Mouse (Mus musculus) midbrain, postnatal 0 days (tissue): ENCODE measurements around the gene Chd1l. TPM values are rescaled to one million over a fixed set of nuclear protein-coding genes. Genes with fewer than 3 reads are reported as not detected.

Experiments
- ATAC-seq: fragments of 200-750 bp; cut with Nextera tagmentation; 2 replicates; pipeline ENCODE4 v1.8.0; 2017; ENCODE audit warnings: moderate number of reproducible peaks, mild to moderate bottlenecking, moderate TSS enrichment, moderate library complexity; ENCODE audit not compliant: low FRiP score
- DNase-seq: peaks from one replicate; pipeline ENCODE4 v3.0.0-alpha.2; 2015; ENCODE audit warnings: low spot score
- H3K27ac ChIP-seq: fragments of 300-500 bp; sonication (generic); 2 replicates; pipeline ENCODE4 v1.5.1; 2014; ENCODE audit warnings: low read depth, mild to moderate bottlenecking, low read length, mixed read lengths
- H3K27me3 ChIP-seq: fragments of 300-500 bp; sonication (generic); 2 replicates; pipeline ENCODE4 v1.6.1; 2014; ENCODE audit warnings: low read length, control low read depth, mixed read lengths; ENCODE audit not compliant: insufficient read depth
- H3K36me3 ChIP-seq: fragments of 300-500 bp; sonication (generic); 2 replicates; pipeline ENCODE4 v1.6.1; 2014; ENCODE audit warnings: low read length, control low read depth, mixed read lengths; ENCODE audit not compliant: insufficient read depth
- H3K4me1 ChIP-seq: fragments of 300-500 bp; sonication (generic); 2 replicates; pipeline ENCODE4 v1.6.1; 2014; ENCODE audit warnings: mild to moderate bottlenecking, control low read depth, antibody characterized with exemption, low read length, mixed read lengths; ENCODE audit not compliant: insufficient read depth
- H3K4me2 ChIP-seq: fragments of 300-500 bp; sonication (generic); 2 replicates; pipeline ENCODE4 v1.6.1; 2014; ENCODE audit warnings: low read depth, mild to moderate bottlenecking, low read length, mixed read lengths; ENCODE audit not compliant: poor library complexity, severe bottlenecking
- H3K4me3 ChIP-seq: fragments of 300-500 bp; sonication (generic); 2 replicates; pipeline ENCODE4 v1.5.1; 2014; ENCODE audit warnings: low read depth, mild to moderate bottlenecking, low read length, moderate library complexity
- H3K9ac ChIP-seq: fragments of 300-500 bp; sonication (generic); replicated peaks from 2 replicates; pipeline ENCODE4 v1.6.1; 2014; ENCODE audit warnings: mild to moderate bottlenecking, low read length, moderate library complexity, mixed read lengths; ENCODE audit not compliant: poor library complexity, severe bottlenecking
- H3K9me3 ChIP-seq: fragments of 300-500 bp; sonication (generic); 2 replicates; pipeline ENCODE4 v1.6.1; 2016; ENCODE audit warnings: low read length, control low read depth
- CTCF ChIP-seq: IDR thresholded peaks from 2 replicates; pipeline ENCODE4 v1.5.1; 2016; ENCODE audit warnings: antibody characterized with exemption, mild to moderate bottlenecking
- WGBS: fragments of 180-500 bp; shearing (Covaris S2); extraction: QIAGEN DNeasy Blood & Tissue Kit; methylation state at CpG from one replicate; pipeline ENCODE4 v1.1.7; 2014; 5-methylcytosine and 5-hydroxymethylcytosine counted together
- polyA plus RNA-seq: library from polyadenylated mRNA; unstranded; fragments of >200 nt; fragmentation: Nextera tagmentation; extraction: Ambion mirVana; gene quantifications from 2 replicates; pipeline ENCODE4 v1.2.1, GENCODE M21; 2015
- total RNA-seq: library from RNA; depleted of rRNA; stranded (reverse); fragments of >200 nt; gene quantifications from 2 replicates; pipeline ENCODE4 v1.2.3, GENCODE M21; 2014; rRNA removed

Gene Chd1l
- total RNA-seq = 5.9 and 7.1 TPM in 2 replicates
- polyA plus RNA-seq = 6.8 and 6.9 TPM in 2 replicates

DNA sequence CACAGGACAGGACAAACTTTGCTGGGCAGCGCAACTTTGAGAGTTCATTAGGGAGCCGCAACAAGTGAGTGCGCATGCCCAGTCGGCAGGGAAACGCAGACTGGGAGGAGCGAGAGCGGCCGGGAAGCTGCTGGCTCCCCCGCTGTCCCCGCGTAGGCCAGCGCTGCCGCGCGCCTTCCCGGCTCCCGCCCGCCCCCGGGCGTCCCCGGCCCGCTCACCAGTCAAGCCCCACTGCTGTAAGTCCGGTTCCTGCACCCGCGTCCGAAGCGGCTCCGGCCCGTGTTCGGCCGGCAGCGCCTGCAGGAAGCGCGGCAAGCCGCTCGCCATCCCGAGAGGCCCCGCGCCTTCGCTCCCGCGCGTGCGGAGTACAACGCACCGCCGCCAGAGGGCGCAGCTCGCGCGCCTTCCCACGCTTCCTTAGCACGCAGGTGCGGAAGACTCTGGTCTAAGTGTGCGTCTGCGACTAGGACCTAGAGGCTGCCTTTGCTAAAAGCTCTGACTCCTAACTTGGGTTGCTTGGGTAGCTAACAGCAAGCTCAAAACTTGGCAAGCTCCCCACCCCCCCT lies at the start of gene Chd1l:
Chd1l (minus strand) TSS at position 359 of the 566 bp plus-strand sequence.
- peak; percentile 96 for TF ChIP-seq CTCF
- Histone ChIP-seq H3K27me3 (no peaks in the 10 kb centered on the region), H3K4me1 (peaks cover 3% of the 10 kb centered on the region; the same call in 1 of the 2 replicates), H3K4me3 (peak within 1 kb of the TSS; percentile 80), H3K36me3 (no peaks in the 10 kb centered on the region), H3K9me3 (no peaks in the 10 kb centered on the region), H3K4me2 (peak within 1 kb of the TSS; percentile 70), H3K9ac (peak within 1 kb of the TSS; percentile 76), H3K27ac (peak within 1 kb of the TSS; percentile 85)
- ATAC-seq (peak; percentile 94), DNase-seq (peak; percentile 90)
- under 1% methylated on average over 45 of the region's 56 CpGs for WGBS

DNA sequence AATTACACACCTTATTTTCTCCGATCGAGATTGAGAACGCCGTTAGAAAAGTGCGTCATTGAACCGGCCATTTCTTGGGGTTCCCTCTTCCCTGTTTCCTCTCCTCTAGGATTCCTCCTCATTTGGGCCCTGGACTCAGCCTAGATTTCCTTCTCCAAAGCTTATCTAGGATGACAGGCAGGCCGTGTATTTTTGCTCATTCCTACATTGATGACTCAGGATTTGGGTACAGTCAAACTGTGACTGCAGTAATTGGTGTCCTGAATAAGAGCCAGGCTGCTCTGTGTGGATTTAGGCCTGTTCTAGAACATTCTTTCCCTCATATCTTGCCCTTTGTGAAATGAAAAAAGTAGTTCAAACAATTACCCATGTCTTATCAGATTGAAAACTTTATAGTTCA lies 49.7 kb upstream of the Chd1l start:
- ATAC-seq (no peak), DNase-seq (no peak)
- Histone ChIP-seq H3K9ac (no peak overlapping the region), H3K27me3 (no peaks in the 10 kb centered on the region), H3K4me3 (peak overlapping the region; percentile 74; the same call in 1 of the 2 replicates), H3K36me3 (peaks cover 15% of the 10 kb centered on the region), H3K27ac (no peak overlapping the region), H3K4me2 (peak overlapping the region; percentile 81; the same call in 1 of the 2 replicates), H3K9me3 (no peaks in the 10 kb centered on the region), H3K4me1 (no peaks in the 10 kb centered on the region)
- WGBS = 87% methylated on average over 7 of the region's 7 CpGs
- TF ChIP-seq CTCF = no peak

- peak overlapping the region; percentile 65 for H3K27ac ChIP-seq
- DNase-seq (no peak), ATAC-seq (peak; percentile 72)
- peak overlapping the region; percentile 81 for H3K4me2 ChIP-seq
- no peaks in the 10 kb centered on the region for H3K27me3 ChIP-seq
- no peaks in the 10 kb centered on the region for H3K9me3 ChIP-seq
- TF ChIP-seq CTCF = no peak
- under 1% methylated on average over 44 of the region's 50 CpGs for WGBS
- H3K4me1 ChIP-seq = no peaks in the 10 kb centered on the region
- peaks cover 12% of the 10 kb centered on the region for H3K36me3 ChIP-seq
- peak overlapping the region; percentile 66 for H3K9ac ChIP-seq
- peak overlapping the region; percentile 74 for H3K4me3 ChIP-seq
Measured at GRCm38 (mm10) chr3:97658426-97659193, 48.6 kb upstream of the Chd1l start.

DNA sequence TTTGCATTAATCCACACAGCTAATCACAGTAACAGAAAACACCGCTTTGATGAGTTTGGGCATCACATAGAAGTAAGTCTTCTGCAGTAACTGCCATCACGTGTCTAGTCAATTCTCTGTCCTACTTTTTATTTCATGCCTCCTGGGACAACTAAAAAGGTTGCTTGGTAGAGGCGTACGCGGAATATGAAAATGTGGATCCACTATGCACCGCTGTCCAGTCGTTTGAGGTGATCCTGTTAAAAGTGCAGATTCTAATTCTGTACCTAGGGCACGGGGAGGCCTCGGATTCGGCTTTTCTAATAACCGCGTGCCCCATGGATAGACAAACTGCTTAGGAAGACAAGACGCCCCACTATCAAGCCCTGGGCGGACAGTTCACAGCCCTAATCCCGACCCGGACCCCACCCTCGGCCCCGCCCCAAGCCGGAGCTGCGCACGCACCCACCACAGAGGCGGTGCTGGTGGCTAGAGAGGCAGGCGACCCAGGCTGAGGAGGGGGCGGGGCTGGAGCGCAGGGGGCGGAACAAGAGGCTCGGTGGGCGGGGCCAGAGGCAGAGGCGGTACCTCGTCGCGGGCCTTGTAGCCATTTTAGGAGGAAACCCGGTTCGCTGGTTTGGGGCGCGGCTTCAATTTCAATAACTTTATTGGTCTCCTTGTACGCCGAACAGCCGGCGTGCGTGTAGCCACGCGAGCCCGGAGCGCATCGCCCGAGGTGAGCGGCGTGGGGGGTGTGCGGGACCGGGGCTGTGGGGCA lies 47.8 kb upstream of the Chd1l start, which contains the start of gene Prkab2:
Prkab2 (plus strand) TSS at position 539 of the 757 bp plus-strand sequence.
- Histone ChIP-seq H3K36me3 (peaks cover 6% of the 10 kb centered on the region; the same call in 1 of the 2 replicates), H3K4me2 (peak within 1 kb of the TSS; percentile 81), H3K27ac (peak within 1 kb of the TSS; percentile 65), H3K4me1 (no peaks in the 10 kb centered on the region), H3K9ac (peak within 1 kb of the TSS; percentile 66), H3K9me3 (no peaks in the 10 kb centered on the region), H3K27me3 (no peaks in the 10 kb centered on the region), H3K4me3 (peak within 1 kb of the TSS; percentile 74)
- WGBS = 2% methylated on average over 51 of the region's 51 CpGs
- peak; percentile 95 for ATAC-seq
- no peak for TF ChIP-seq CTCF
- DNase-seq = peak; percentile 98

GRCm38 (mm10) chr3:97654901-97655300 lies 44.9 kb upstream of the Chd1l start:
- 79% methylated on average over 8 of the region's 8 CpGs for WGBS
- TF ChIP-seq CTCF = peak; percentile 44

More at GRCm38 (mm10) chr3:97654901-97655300, 44.9 kb upstream of the Chd1l start:
- Histone ChIP-seq H3K9me3 (no peaks in the 10 kb centered on the region), H3K4me2 (no peak overlapping the region), H3K4me1 (no peaks in the 10 kb centered on the region), H3K36me3 (no peaks in the 10 kb centered on the region), H3K4me3 (no peak overlapping the region), H3K27me3 (no peaks in the 10 kb centered on the region), H3K27ac (no peak overlapping the region), H3K9ac (no peak overlapping the region)
- ATAC-seq (no peak), DNase-seq (no peak)
